Mouse (Mus musculus): ENCODE measurements at regions not wholly inside any gene's neighbourhood (a gene's known extent, or its start where the extent isn't known, plus 50 kb on each side); places are given as distances from the start of the nearest gene placed in this dataset.

DNA sequence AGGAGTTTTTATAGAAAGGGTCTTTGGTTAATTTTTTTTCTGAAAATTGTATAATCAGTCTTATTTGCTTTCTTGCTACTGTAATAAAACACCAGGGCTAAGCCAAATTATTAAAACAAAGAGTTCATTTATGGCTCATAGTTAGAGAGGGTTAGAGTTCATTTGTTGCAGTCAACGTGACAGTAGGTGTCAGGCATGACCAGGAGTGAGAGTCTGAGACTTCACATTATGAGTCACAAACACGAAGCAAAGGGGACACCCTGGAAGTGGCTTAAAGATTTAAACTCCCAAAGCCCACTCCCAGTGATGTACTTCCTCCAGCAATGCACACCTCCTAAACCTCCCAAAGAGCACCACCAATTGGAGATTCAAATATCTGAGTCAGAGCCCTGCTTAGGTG lies 305.6 kb downstream of the Irx1 start:
- ATAC-seq (replicated peaks; ENCODE audit: poor library complexity, severe bottlenecking): no peak

GRCm38 (mm10) chr13:71653939-71654467 lies 309.5 kb downstream of the Irx1 start:
- no peak for ATAC-seq (replicated peaks; ENCODE audit: poor library complexity, severe bottlenecking)

GRCm38 (mm10) chr13:71653212-71653938 lies 310.1 kb downstream of the Irx1 start:
- ATAC-seq (replicated peaks; ENCODE audit: poor library complexity, severe bottlenecking): no peak

- ATAC-seq (replicated peaks; ENCODE audit: poor library complexity, severe bottlenecking): no peak
Measured at GRCm38 (mm10) chr13:71649876-71650275, 313.6 kb downstream of the Irx1 start.

GRCm38 (mm10) chr13:71649031-71649430 lies 314.5 kb downstream of the Irx1 start:
- no peak for ATAC-seq (replicated peaks; ENCODE audit: poor library complexity, severe bottlenecking)

GRCm38 (mm10) chr13:71631447-71631846 lies 332.1 kb downstream of the Irx1 start:
- ATAC-seq (replicated peaks; ENCODE audit: poor library complexity, severe bottlenecking): no peak

- ATAC-seq (replicated peaks; ENCODE audit: poor library complexity, severe bottlenecking): no peak
Measured at GRCm38 (mm10) chr13:71617198-71617597, 346.3 kb downstream of the Irx1 start.

DNA sequence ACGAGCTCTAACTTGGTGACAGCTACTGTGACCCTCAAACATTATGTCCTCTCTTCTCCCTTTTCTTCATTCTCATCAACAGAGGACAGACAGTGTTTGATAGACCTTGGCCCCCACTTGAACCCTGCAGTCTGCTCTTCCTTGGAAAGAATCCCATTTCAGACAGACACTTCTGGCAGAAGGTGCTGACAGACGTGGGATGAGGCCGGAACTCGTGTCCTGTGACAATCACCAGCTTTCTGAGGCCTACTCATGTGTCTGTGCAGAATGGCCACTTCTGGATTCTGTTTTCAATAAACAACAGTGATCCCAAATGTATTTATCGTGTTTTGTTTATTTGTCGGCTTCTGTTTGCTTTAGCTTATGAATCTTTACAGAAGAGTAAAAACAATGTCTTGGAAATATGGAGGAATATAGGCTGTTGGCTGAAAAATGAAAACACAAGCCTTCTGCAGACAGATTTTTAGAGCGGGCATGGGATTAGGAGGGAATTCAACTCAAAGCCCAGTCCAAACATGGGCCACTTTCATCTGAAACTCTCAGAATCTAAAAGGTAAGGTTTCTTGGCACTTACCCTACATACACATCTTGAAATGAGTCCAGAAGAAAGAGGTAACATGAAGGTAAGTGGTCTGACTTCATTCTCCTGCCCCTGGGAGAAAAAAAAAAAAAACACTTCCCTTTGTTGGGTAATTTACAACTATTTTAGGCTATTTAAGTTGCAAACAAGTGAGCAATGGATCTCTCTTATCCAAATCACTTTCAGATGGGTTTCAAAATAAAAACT lies 350.9 kb downstream of the Irx1 start:
- ATAC-seq (replicated peaks; ENCODE audit: poor library complexity, severe bottlenecking): no peak

DNA sequence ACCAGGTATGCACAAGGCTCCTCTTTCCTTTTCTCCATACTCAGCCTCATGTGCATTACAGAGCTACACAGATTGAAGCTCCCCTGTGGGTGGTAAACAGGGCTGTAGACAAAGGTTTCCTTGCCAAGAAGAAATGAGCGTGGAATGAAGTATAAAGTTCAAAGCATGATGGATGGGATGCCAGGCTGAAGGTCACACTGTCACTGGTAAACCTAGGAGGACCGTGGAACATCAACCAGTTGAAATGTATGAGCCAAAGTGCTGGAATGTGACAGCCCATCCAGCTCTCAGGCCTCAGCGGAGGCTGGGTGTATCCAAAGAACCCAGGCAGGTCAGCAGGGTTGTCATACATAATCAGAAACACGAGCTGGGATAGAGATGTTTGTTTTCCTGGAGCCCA lies 381.0 kb downstream of the Irx1 start:
- ATAC-seq (replicated peaks; ENCODE audit: poor library complexity, severe bottlenecking): no peak

GRCm38 (mm10) chr13:71565895-71566294 lies 397.6 kb downstream of the Irx1 start:
- ATAC-seq (replicated peaks; ENCODE audit: poor library complexity, severe bottlenecking): no peak

- no peak for ATAC-seq (replicated peaks; ENCODE audit: poor library complexity, severe bottlenecking)
Measured at GRCm38 (mm10) chr13:71565388-71565787, 398.1 kb downstream of the Irx1 start.

DNA sequence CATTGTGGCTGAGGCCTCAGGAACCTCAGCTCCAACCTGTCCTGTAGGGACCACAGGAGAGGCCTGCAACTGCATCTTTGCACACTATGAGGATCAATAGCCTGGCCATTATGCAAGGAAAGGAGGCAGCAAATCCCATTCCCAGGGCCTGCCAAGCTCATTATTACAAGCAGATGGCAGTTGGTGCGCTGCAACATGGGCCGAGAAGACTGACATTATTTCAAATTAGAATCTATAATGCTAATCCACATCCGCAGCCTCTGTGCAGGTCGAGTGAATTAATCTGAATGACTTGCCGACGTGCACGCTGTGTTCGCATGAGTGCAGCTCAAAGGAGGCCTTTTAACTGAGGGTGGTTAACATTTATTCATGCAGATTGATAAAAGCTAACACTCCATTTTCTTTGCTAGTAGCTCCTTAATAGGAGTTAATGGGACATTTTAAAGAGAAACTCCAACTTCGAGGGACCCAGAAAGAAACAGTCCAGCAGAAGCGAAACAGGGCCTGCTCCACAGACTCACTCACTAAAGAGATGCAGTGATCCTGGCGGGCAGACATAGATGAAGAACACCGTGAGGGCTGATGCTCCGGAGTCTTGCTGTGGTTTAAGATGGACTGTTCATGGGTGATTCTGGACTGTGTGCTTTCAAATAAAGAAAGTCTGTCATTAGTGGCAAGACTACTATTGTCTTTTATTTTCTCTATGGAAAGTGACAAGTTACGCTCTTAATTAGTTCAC lies 404.9 kb downstream of the Irx1 start:
- no peak for ATAC-seq (replicated peaks; ENCODE audit: poor library complexity, severe bottlenecking)

GRCm38 (mm10) chr13:71555471-71555870 lies 408.1 kb downstream of the Irx1 start:
- ATAC-seq (replicated peaks; ENCODE audit: poor library complexity, severe bottlenecking): no peak

GRCm38 (mm10) chr13:71550109-71550508 lies 413.4 kb downstream of the Irx1 start:
- ATAC-seq (replicated peaks; ENCODE audit: poor library complexity, severe bottlenecking): no peak

- ATAC-seq (replicated peaks; ENCODE audit: poor library complexity, severe bottlenecking): no peak
Measured at GRCm38 (mm10) chr13:71549206-71549831, 414.2 kb downstream of the Irx1 start.

GRCm38 (mm10) chr13:71538226-71538625 lies 425.3 kb downstream of the Irx1 start:
- ATAC-seq (replicated peaks; ENCODE audit: poor library complexity, severe bottlenecking): no peak

DNA sequence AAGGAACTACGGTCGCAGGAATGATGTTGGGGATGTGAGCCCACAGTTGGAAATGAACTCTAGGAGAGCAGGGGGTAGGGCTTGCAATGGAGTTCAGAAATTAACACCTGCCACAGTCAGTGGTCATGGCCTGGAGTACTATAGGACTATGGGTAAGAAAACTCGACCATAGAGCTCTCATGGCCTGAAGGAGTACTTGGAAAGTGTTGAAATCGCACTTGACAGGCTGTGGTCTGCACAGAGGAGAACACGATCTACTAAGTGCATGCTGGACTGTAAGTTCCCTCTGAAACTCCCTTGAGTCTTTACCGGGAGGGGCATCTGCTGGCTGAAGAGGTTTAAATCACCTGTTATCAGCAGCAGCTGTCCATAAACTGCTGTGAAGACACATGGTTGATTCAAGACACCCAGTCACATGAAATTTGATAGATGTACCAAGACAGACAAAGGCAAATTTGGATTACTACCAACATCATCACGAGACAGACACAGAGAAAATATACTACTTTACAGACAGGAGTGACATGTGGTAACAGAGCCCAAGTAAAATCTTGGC lies 430.6 kb downstream of the Irx1 start:
- no peak for ATAC-seq (replicated peaks; ENCODE audit: poor library complexity, severe bottlenecking)

- ATAC-seq (replicated peaks; ENCODE audit: poor library complexity, severe bottlenecking): no peak
Measured at GRCm38 (mm10) chr13:71529397-71530122, 434.0 kb downstream of the Irx1 start.

- no peak for ATAC-seq (replicated peaks; ENCODE audit: poor library complexity, severe bottlenecking)
Measured at GRCm38 (mm10) chr13:71517776-71518175, 445.7 kb downstream of the Irx1 start.
